Mouse (Mus musculus) MEL (cell line): Measurements from ENCODE around the gene Smarca2. TPM values are rescaled to one million over a fixed set of nuclear protein-coding genes. Genes with fewer than 3 reads are reported as not detected.

Experiments used
- DNase-seq: peaks from one replicate; pipeline ENCODE4 v3.0.0; 2011; ENCODE audit warnings: low read depth, low spot score
- H3K27ac ChIP-seq: 2 replicates; pipeline ENCODE4 v1.5.1; 2012; ENCODE audit warnings: low read depth, mild to moderate bottlenecking, control low read depth, low read length, moderate library complexity; ENCODE audit not compliant: control insufficient read depth
- H3K27me3 ChIP-seq, 2 experiments: fragments of 150-350 bp in 1 of 2; sonication (generic) in 1 of 2; 2 replicates each; pipeline ENCODE4 v1.6.1; 2012; ENCODE audit warnings: low read length in 2 of 2, mild to moderate bottlenecking in 2 of 2, improper control_type of control experiment in 1 of 2, moderate library complexity in 1 of 2; ENCODE audit not compliant: insufficient read depth in 2 of 2, control insufficient read depth in 1 of 2
- H3K36me3 ChIP-seq, 2 experiments: 2 replicates each; pipeline ENCODE4 v1.6.1; 2012 to 2014; ENCODE audit warnings: low read length in 2 of 2, improper control_type of control experiment in 1 of 2, inconsistent platforms in 1 of 2, mild to moderate bottlenecking in 1 of 2; ENCODE audit not compliant: insufficient read depth in 2 of 2, control insufficient read depth in 1 of 2
- H3K4me1 ChIP-seq, 2 experiments: fragments of 150-350 bp in 1 of 2; sonication (generic) in 1 of 2; 2 replicates each; pipeline ENCODE4 v1.6.1; 2012; ENCODE audit warnings: low read length in 2 of 2, improper control_type of control experiment in 1 of 2, mild to moderate bottlenecking in 1 of 2; ENCODE audit not compliant: insufficient read depth in 2 of 2, control insufficient read depth in 1 of 2
- H3K4me3 ChIP-seq, 2 experiments: fragments of 150-350 bp in 1 of 2; sonication (generic) in 1 of 2; 2 replicates each; pipeline ENCODE4 v1.5.1; 2012; ENCODE audit warnings: low read depth in 2 of 2, low read length in 2 of 2, mild to moderate bottlenecking in 2 of 2, moderate library complexity in 2 of 2, control low read depth in 1 of 2, improper control_type of control experiment in 1 of 2; ENCODE audit not compliant: control insufficient read depth in 1 of 2, insufficient read depth in 1 of 2
- H3K79me2 ChIP-seq: 2 replicates; pipeline ENCODE4 v1.6.1; 2012; ENCODE audit warnings: mild to moderate bottlenecking, low read length, moderate library complexity; ENCODE audit not compliant: control insufficient read depth, poor library complexity, insufficient read depth
- H3K9ac ChIP-seq: 2 replicates; pipeline ENCODE4 v1.6.1; 2012; ENCODE audit warnings: low read depth, mild to moderate bottlenecking, control low read depth, low read length, moderate library complexity; ENCODE audit not compliant: control insufficient read depth, poor library complexity, severe bottlenecking
- H3K9me3 ChIP-seq: fragments of 150-350 bp; sonication (generic); replicated peaks from 2 replicates; pipeline ENCODE4 v1.6.1; 2012; ENCODE audit warnings: mild to moderate bottlenecking, low read length, improper control_type of control experiment, moderate library complexity; ENCODE audit not compliant: insufficient read depth
- CHD1 ChIP-seq: IDR thresholded peaks from 2 replicates; pipeline ENCODE4 v1.6.1; 2012; ENCODE audit warnings: low read depth, mild to moderate bottlenecking, inconsistent platforms, low read length, improper control_type of control experiment
- CHD2 ChIP-seq: IDR thresholded peaks from 2 replicates; pipeline ENCODE4 v1.6.1; 2011; ENCODE audit warnings: low read length, improper control_type of control experiment
- CTCF ChIP-seq, 3 experiments: IDR thresholded peaks in 2 of 3; conservative IDR thresholded peaks in 1 of 3; 2 replicates each; pipeline ENCODE4 v1.5.1; 2011 to 2012; ENCODE audit warnings: low read length in 3 of 3, low read depth in 2 of 3, mild to moderate bottlenecking in 2 of 3, improper control_type of control experiment in 1 of 3, inconsistent platforms in 1 of 3, mixed read lengths in 1 of 3, moderate library complexity in 1 of 3; ENCODE audit not compliant: control insufficient read depth in 1 of 3, insufficient read depth in 1 of 3, poor library complexity in 1 of 3, severe bottlenecking in 1 of 3
- E2F4 ChIP-seq: IDR thresholded peaks from 2 replicates; pipeline ENCODE4 v1.6.1; 2011; ENCODE audit warnings: low read depth, low read length, improper control_type of control experiment, borderline replicate concordance
- ELF1 ChIP-seq: IDR thresholded peaks from 2 replicates; pipeline ENCODE4 v1.6.1; 2014; ENCODE audit warnings: low read depth, mild to moderate bottlenecking, inconsistent platforms, low read length, improper control_type of control experiment, moderate library complexity
- EP300 ChIP-seq, 2 experiments: IDR thresholded peaks; 2 replicates each; pipeline ENCODE4 v1.6.1; 2011; ENCODE audit warnings: improper control_type of control experiment in 2 of 2, low read length in 2 of 2, low read depth in 1 of 2, mild to moderate bottlenecking in 1 of 2
- GABPA ChIP-seq: IDR thresholded peaks from 2 replicates; pipeline ENCODE4 v1.6.1; 2012; ENCODE audit warnings: low read depth, mild to moderate bottlenecking, inconsistent platforms, low read length, improper control_type of control experiment, moderate library complexity
- JUND ChIP-seq: IDR thresholded peaks from 2 replicates; pipeline ENCODE4 v1.6.1; 2011; ENCODE audit warnings: low read depth, mild to moderate bottlenecking, improper control_type of control experiment, low read length
- KAT2A ChIP-seq: conservative IDR thresholded peaks from 2 replicates; pipeline ENCODE4 v1.6.1; 2012; ENCODE audit warnings: low read depth, low read length, improper control_type of control experiment, inconsistent platforms
- MAFK ChIP-seq: IDR thresholded peaks from 2 replicates; pipeline ENCODE4 v1.6.1; 2011; ENCODE audit warnings: low read depth, mild to moderate bottlenecking, low read length, improper control_type of control experiment, borderline replicate concordance
- MAX ChIP-seq: IDR thresholded peaks from 2 replicates; pipeline ENCODE4 v1.6.1; 2011; ENCODE audit warnings: low read length, improper control_type of control experiment
- MEF2A ChIP-seq: IDR thresholded peaks from 2 replicates; pipeline ENCODE4 v1.6.1; 2014; ENCODE audit warnings: low read depth, mild to moderate bottlenecking, inconsistent platforms, low read length, improper control_type of control experiment; ENCODE audit not compliant: poor library complexity, insufficient replicate concordance, severe bottlenecking; ENCODE audit errors: extremely low read depth
- MXI1 ChIP-seq: IDR thresholded peaks from 2 replicates; pipeline ENCODE4 v1.6.1; 2011; ENCODE audit warnings: mild to moderate bottlenecking, low read depth, low read length, improper control_type of control experiment
- MYC ChIP-seq: IDR thresholded peaks from 2 replicates; pipeline ENCODE4 v1.6.1; 2011; ENCODE audit warnings: low read depth, mild to moderate bottlenecking, low read length, improper control_type of control experiment, moderate library complexity
- NELFE ChIP-seq: IDR thresholded peaks from 2 replicates; pipeline ENCODE4 v1.6.1; 2011; ENCODE audit warnings: low read depth, low read length, improper control_type of control experiment
- NRF1 ChIP-seq: IDR thresholded peaks from 2 replicates; pipeline ENCODE4 v1.6.1; 2014; ENCODE audit warnings: low read depth, mild to moderate bottlenecking, inconsistent platforms, low read length, improper control_type of control experiment, moderate library complexity; ENCODE audit not compliant: poor library complexity, insufficient read depth, severe bottlenecking
- POLR2A ChIP-seq, 2 experiments: IDR thresholded peaks; 2 replicates each; pipeline ENCODE4 v1.6.1; 2011 to 2012; ENCODE audit warnings: low read length in 2 of 2, mild to moderate bottlenecking in 2 of 2, control low read depth in 1 of 2, improper control_type of control experiment in 1 of 2, low read depth in 1 of 2, moderate library complexity in 1 of 2; ENCODE audit not compliant: control insufficient read depth in 1 of 2, insufficient read depth in 1 of 2, poor library complexity in 1 of 2
- POLR2AphosphoS2 ChIP-seq: IDR thresholded peaks from 2 replicates; pipeline ENCODE4 v1.6.1; 2011; ENCODE audit warnings: low read length, improper control_type of control experiment
- RAD21 ChIP-seq: IDR thresholded peaks from 2 replicates; pipeline ENCODE4 v1.6.1; 2011; ENCODE audit warnings: mild to moderate bottlenecking, low read depth, low read length, improper control_type of control experiment
- RCOR1 ChIP-seq: IDR thresholded peaks from 2 replicates; pipeline ENCODE4 v1.6.1; 2012; ENCODE audit warnings: low read depth, mild to moderate bottlenecking, inconsistent platforms, low read length, improper control_type of control experiment
- SMC3 ChIP-seq: IDR thresholded peaks from 2 replicates; pipeline ENCODE4 v1.6.1; 2011; ENCODE audit warnings: low read depth, low read length, improper control_type of control experiment
- TAL1 ChIP-seq: IDR thresholded peaks from 2 replicates; pipeline ENCODE4 v1.6.1; 2012; ENCODE audit warnings: mild to moderate bottlenecking, inconsistent platforms, low read length, moderate library complexity, mixed read lengths
- TBP ChIP-seq: IDR thresholded peaks from 2 replicates; pipeline ENCODE4 v1.8.0; 2011; ENCODE audit warnings: low read depth, low read length, improper control_type of control experiment
- TCF12 ChIP-seq: IDR thresholded peaks from 2 replicates; pipeline ENCODE4 v1.6.1; 2014; ENCODE audit warnings: low read depth, mild to moderate bottlenecking, inconsistent platforms, low read length, improper control_type of control experiment, moderate library complexity
- UBTF ChIP-seq: IDR thresholded peaks from 2 replicates; pipeline ENCODE4 v1.6.1; 2012; ENCODE audit warnings: low read depth, mild to moderate bottlenecking, inconsistent platforms, low read length, improper control_type of control experiment, moderate library complexity, borderline replicate concordance; ENCODE audit not compliant: insufficient read depth
- USF1 ChIP-seq: IDR thresholded peaks from 2 replicates; pipeline ENCODE4 v1.6.1; 2014; ENCODE audit warnings: low read depth, mild to moderate bottlenecking, inconsistent platforms, low read length, improper control_type of control experiment, moderate library complexity
- USF2 ChIP-seq, 2 experiments: IDR thresholded peaks; 2 replicates each; pipeline ENCODE4 v1.6.1; 2011 to 2012; ENCODE audit warnings: improper control_type of control experiment in 2 of 2, low read length in 2 of 2, borderline replicate concordance in 1 of 2, inconsistent platforms in 1 of 2, low read depth in 1 of 2, mild to moderate bottlenecking in 1 of 2; ENCODE audit not compliant: insufficient read depth in 1 of 2
- ZC3H11A ChIP-seq: IDR thresholded peaks from 2 replicates; pipeline ENCODE4 v1.6.1; 2012; ENCODE audit warnings: low read depth, mild to moderate bottlenecking, inconsistent platforms, low read length, improper control_type of control experiment
- ZKSCAN1 ChIP-seq: IDR thresholded peaks from 2 replicates; pipeline ENCODE4 v1.6.1; 2012; ENCODE audit warnings: low read depth, mild to moderate bottlenecking, inconsistent platforms, low read length, improper control_type of control experiment, moderate library complexity
- ZMIZ1 ChIP-seq: IDR thresholded peaks from 2 replicates; pipeline ENCODE4 v1.6.1; 2012; ENCODE audit warnings: low read depth, mild to moderate bottlenecking, inconsistent platforms, low read length, improper control_type of control experiment, moderate library complexity
- ZNF384 ChIP-seq: IDR thresholded peaks from 2 replicates; pipeline ENCODE4 v1.6.1; 2012; ENCODE audit warnings: low read depth, mild to moderate bottlenecking, inconsistent platforms, low read length, improper control_type of control experiment
- polyA plus RNA-seq, 2 experiments: library from polyadenylated mRNA; stranded (reverse) in 1 of 2; unstranded in 1 of 2; fragments of >175 nt in 1 of 2; fragments of >200 nt in 1 of 2; gene quantifications; 2 replicates each; pipeline versions ENCODE4 v1.2.1 to v1.2.4; 2012; ENCODE audit warnings: low replicate concordance in 2 of 2, low read depth in 1 of 2; ENCODE audit not compliant: insufficient read length in 2 of 2, insufficient read depth in 1 of 2, missing spikeins in 1 of 2
- total RNA-seq: library from RNA; depleted of rRNA; stranded (reverse); fragments of 300-350 nt; gene quantifications from 2 replicates; pipeline ENCODE4 v1.2.3, GENCODE M21; 2012

The Smarca2 gene
- total and polyA plus RNA-seq, 3 experiments, result 6.6 to 23.2 TPM; not detected in 1

DNA sequence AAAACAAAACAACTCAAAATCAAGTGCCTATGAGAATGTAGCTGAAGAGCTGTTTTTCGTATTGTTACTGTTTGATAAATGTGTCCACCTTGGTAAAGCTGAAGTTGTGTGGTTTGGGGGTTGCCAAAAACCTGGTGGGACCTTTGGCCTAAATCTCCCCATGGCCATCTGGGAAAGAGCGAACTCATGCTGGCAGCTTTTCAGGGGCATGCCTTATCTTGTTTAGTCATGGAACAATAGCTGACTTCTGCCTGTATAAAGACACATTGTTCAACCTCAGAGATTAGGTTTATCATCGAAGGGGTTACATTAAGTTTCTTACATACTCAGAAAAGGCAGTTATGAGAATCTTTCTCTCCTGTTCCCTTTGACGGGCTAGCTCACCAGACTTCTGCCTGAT is 38.2 kb downstream of the Smarca2 start (continued):
- TF ChIP-seq MAFK (peak; percentile 42; the same call in 1 of the 2 replicates), MEF2A (no peak)
- TF ChIP-seq, all 39 proteins: peak for 12

DNA sequence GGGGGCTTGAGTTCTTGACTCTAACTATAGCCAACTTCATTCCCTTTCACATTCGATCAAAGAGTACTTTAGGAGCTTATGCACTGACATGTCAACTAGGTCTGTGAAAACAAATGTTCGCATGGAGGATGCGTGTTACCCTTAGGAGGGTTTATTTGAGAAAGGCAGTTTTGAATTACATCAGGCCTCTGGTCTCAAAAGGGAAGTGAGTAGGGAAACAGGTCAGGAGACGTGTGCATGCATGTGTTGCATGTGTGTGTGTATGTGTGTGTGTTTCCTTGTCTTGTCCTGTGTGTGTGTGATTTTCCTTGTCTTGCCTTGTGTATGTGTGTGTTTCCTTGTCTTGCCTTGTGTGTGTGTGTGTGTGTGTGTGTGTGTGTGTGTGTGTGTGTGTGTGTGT is 39.1 kb downstream of the Smarca2 start:
- no peaks in the 10 kb centered on the region for H3K9me3 ChIP-seq
- no peaks in the 10 kb centered on the region for H3K27me3 ChIP-seq
- no peak overlapping the region for H3K4me3 ChIP-seq
- H3K9ac ChIP-seq, result no peak overlapping the region
- peak; percentile 43 for DNase-seq
- H3K79me2 ChIP-seq, result no peaks in the 10 kb centered on the region
- H3K36me3 ChIP-seq, result peaks cover 0 to 23% of the 10 kb centered on the region in 2 experiments; a peak in 2 of 4 replicates
- H3K4me1 ChIP-seq, result peaks cover 16 to 18% of the 10 kb centered on the region in 2 experiments
- H3K27ac ChIP-seq, result no peak overlapping the region
- TF ChIP-seq E2F4, result no peak
- TF ChIP-seq MAX, result no peak
- no peak for TF ChIP-seq USF1
- no peak for TF ChIP-seq EP300 (IDR thresholded peaks at IDR 0.05; ENCODE audit: low read depth in 1 of 2, low read length in 2 of 2)
- no peak for TF ChIP-seq JUND
- TF ChIP-seq CHD1, result no peak
- TF ChIP-seq GABPA, result no peak
- TF ChIP-seq CHD2, result no peak
- TF ChIP-seq TBP, result no peak
- no peak for TF ChIP-seq TCF12
- TF ChIP-seq ELF1, result no peak
- TF ChIP-seq ZNF384, result no peak
- no peak for TF ChIP-seq NELFE
- TF ChIP-seq KAT2A, result no peak
- no peak for TF ChIP-seq MXI1
- no peak for TF ChIP-seq POLR2AphosphoS2
- TF ChIP-seq SMC3, result no peak

GRCm38 (mm10) chr19:26645016-26645415 is 40.2 kb downstream of the Smarca2 start:
- Histone ChIP-seq H3K27ac (no peak overlapping the region), H3K36me3 (peaks cover 0 to 13% of the 10 kb centered on the region in 2 experiments; a peak in 2 of 4 replicates), H3K79me2 (no peaks in the 10 kb centered on the region), H3K9me3 (no peaks in the 10 kb centered on the region), H3K4me1 (peaks cover 13 to 14% of the 10 kb centered on the region in 2 experiments), H3K9ac (no peak overlapping the region), H3K4me3 (no peak overlapping the region), H3K27me3 (no peaks in the 10 kb centered on the region)
- no peak for DNase-seq
- TF ChIP-seq POLR2A (IDR thresholded peaks at IDR 0.05; ENCODE audit: control insufficient read depth in 1 of 2, insufficient read depth in 1 of 2, low read depth in 1 of 2, low read length in 2 of 2, poor library complexity in 1 of 2), result no peak
- TF ChIP-seq ZMIZ1, result no peak
- TF ChIP-seq ZNF384, result no peak
- no peak for TF ChIP-seq ZKSCAN1
- no peak for TF ChIP-seq UBTF
- no peak for TF ChIP-seq RAD21
- TF ChIP-seq MYC, result no peak
- TF ChIP-seq EP300 (IDR thresholded peaks at IDR 0.05; ENCODE audit: low read depth in 1 of 2, low read length in 2 of 2), result no peak
- no peak for TF ChIP-seq ZC3H11A
- TF ChIP-seq TAL1, result no peak
- no peak for TF ChIP-seq E2F4
- TF ChIP-seq ELF1, result no peak
- TF ChIP-seq CTCF (IDR thresholded peaks at IDR 0.05 in 2 of 3, conservative IDR thresholded peaks at IDR 0.05 in 1 of 3; ENCODE audit: control insufficient read depth in 1 of 3, insufficient read depth in 1 of 3, low read depth in 2 of 3, low read length in 3 of 3, poor library complexity in 1 of 3, severe bottlenecking in 1 of 3), result no peak
- no peak for TF ChIP-seq USF2 (IDR thresholded peaks at IDR 0.05; ENCODE audit: borderline replicate concordance in 1 of 2, insufficient read depth in 1 of 2, low read depth in 1 of 2, low read length in 2 of 2)
- no peak for TF ChIP-seq NRF1
- TF ChIP-seq MAX, result no peak
- TF ChIP-seq KAT2A, result no peak
- no peak for TF ChIP-seq RCOR1
- TF ChIP-seq MAFK, result no peak
